Mouse (Mus musculus) embryonic facial prominence, embryonic 12.5 days (tissue): Measurements from ENCODE around the gene Cmtm8. TPM values are rescaled to one million over a fixed set of nuclear protein-coding genes. Genes with fewer than 3 reads are reported as not detected.

Experiments used
- ATAC-seq: fragments of 200-750 bp; cut with Nextera tagmentation; 2 replicates; pipeline ENCODE4 v1.8.0; 2017; ENCODE audit not compliant: insufficient number of reproducible peaks, insufficient read depth, low FRiP score, low TSS enrichment
- H3K27ac ChIP-seq: fragments of 300-500 bp; sonication (generic); 2 replicates; pipeline ENCODE4 v1.5.1; 2016; ENCODE audit warnings: mild to moderate bottlenecking
- H3K27me3 ChIP-seq: fragments of 300-500 bp; sonication (generic); 2 replicates; pipeline ENCODE4 v1.6.1; 2016; ENCODE audit warnings: mild to moderate bottlenecking, moderate library complexity
- H3K36me3 ChIP-seq: fragments of 300-500 bp; sonication (generic); 2 replicates; pipeline ENCODE4 v1.6.1; 2016; ENCODE audit warnings: mild to moderate bottlenecking
- H3K4me1 ChIP-seq: fragments of 300-500 bp; sonication (generic); 2 replicates; pipeline ENCODE4 v1.6.1; 2016
- H3K4me2 ChIP-seq: fragments of 300-500 bp; sonication (generic); replicated peaks from 2 replicates; pipeline ENCODE4 v1.6.1; 2016; ENCODE audit warnings: mild to moderate bottlenecking, moderate library complexity
- H3K4me3 ChIP-seq: fragments of 300-500 bp; sonication (generic); 2 replicates; pipeline ENCODE4 v1.5.1; 2016; ENCODE audit warnings: mild to moderate bottlenecking
- H3K9ac ChIP-seq: fragments of 300-500 bp; sonication (generic); 2 replicates; pipeline ENCODE4 v1.6.1; 2016; ENCODE audit warnings: mild to moderate bottlenecking, moderate library complexity
- H3K9me3 ChIP-seq: fragments of 300-500 bp; sonication (generic); 2 replicates; pipeline ENCODE4 v1.6.1; 2016; ENCODE audit warnings: mild to moderate bottlenecking, moderate library complexity
- WGBS: fragments of 180-500 bp; shearing (Covaris S2); methylation state at CpG from one replicate; pipeline ENCODE4 v1.1.7; 2016; 5-methylcytosine and 5-hydroxymethylcytosine counted together
- polyA plus RNA-seq: library from polyadenylated mRNA; unstranded; fragments of >200 nt; fragmentation: Nextera tagmentation; extraction: Ambion mirVana; gene quantifications from 2 replicates; pipeline ENCODE4 v1.2.1, GENCODE M21; 2016

Gene Cmtm8
- polyA plus RNA-seq, 1 experiment from 2014 or later: 14.2 TPM

DNA sequence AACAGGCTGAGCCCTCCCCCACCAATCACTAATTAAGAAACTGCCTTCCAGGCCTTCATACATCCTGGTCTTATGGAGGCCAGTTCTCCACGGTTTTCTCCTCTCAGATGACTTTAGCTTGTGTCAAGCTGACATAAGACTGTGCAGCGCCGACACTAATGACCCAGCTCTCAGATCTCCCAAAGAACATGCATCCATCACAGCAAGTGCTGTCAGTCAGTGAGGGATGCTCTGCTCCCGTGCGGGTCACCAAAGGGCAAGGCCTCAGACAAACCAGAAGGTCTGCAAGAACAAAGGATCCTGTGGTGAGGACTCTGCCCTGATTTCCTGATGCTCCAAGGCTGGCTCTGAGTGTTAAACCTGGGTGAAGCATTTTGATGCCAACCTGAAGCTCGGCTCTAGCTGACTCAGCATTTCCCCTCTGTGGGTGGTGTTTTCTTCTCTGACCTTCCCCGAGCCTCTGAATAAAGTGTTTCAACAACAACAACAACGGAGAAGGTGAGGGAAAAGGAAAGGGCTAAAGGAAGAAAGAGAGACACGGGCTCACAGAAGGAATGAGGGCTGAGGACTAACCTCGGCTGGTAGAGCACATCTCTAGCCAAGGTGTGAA, 44.4 kb downstream of the Cmtm8 start:
- Histone ChIP-seq H3K9me3 (no peaks in the 10 kb centered on the region), H3K4me3 (no peak overlapping the region), H3K4me2 (no peak overlapping the region), H3K9ac (no peak overlapping the region), H3K27me3 (no peaks in the 10 kb centered on the region), H3K4me1 (peaks cover 27% of the 10 kb centered on the region), H3K27ac (no peak overlapping the region), H3K36me3 (no peaks in the 10 kb centered on the region)
- 38% methylated on average over 10 of the region's 10 CpGs for WGBS
- ATAC-seq: no peak

DNA sequence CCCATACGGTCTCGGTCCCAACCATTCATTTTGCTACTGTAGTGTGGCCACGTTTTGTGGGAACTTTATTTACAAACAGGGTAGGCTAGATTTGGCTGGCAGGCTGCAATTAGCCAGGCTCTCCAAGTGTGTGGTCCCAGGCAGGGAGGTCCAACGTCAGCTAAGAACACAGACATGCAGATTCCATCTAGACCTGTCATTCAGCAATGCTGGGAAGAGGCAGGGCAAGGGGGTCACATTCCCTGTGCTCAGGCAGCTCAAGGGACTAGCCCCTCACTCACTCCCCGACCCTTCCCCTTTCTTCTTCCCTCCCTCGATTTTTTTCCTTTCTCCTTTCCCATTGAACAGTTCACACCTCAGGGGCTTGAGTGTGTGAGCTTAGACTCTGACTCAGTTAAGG, 45.1 kb downstream of the Cmtm8 start:
- Histone ChIP-seq H3K27me3 (no peaks in the 10 kb centered on the region), H3K4me3 (no peak overlapping the region)

DNA sequence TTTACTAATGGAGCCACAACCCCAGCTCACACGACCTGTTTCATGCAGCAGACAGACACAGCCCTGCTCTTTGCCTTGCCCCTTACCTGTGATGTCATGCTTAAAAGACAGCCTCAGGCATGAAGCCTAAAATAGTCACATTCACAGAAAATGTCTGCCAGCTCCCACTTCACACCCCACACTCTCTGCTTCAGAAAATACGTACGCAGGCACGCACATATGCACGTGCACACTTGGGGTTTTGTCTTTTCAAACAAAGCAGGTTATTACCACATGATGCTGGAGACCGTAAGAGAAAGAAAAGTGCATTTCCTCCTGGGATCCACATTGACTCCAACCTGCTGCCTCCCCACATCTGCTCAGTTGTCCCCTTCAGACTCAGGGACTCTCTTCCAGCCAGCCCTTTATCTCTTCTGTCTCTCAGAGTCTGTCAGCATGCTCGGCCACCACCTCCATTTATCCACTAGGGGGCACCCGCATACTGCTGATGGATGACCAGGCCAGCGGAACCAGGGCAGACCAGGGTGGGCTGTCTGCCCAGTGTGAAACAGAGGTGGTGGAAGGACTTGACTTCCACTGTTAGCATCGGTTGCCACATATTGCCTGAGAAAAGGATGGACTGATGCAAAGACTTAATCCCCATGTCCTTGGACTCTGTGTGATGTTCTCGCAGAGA, 46.5 kb downstream of the Cmtm8 start:
- 54% methylated on average over 11 of the region's 11 CpGs for WGBS
- no peaks in the 10 kb centered on the region for H3K36me3 ChIP-seq
- no peak overlapping the region for H3K4me3 ChIP-seq
- H3K4me1 ChIP-seq: peaks cover 27% of the 10 kb centered on the region
- no peak overlapping the region for H3K9ac ChIP-seq
- peak; percentile 64; the same call in 1 of the 2 replicates for ATAC-seq
- no peak overlapping the region for H3K27ac ChIP-seq
- H3K4me2 ChIP-seq: no peak overlapping the region
- no peaks in the 10 kb centered on the region for H3K27me3 ChIP-seq
- H3K9me3 ChIP-seq: no peaks in the 10 kb centered on the region

More for the DNA sequence above, 45.1 kb downstream of the Cmtm8 start:
- Histone ChIP-seq H3K4me2 (no peak overlapping the region), H3K4me1 (peaks cover 27% of the 10 kb centered on the region), H3K27ac (no peak overlapping the region), H3K36me3 (no peaks in the 10 kb centered on the region), H3K9me3 (no peaks in the 10 kb centered on the region), H3K9ac (no peak overlapping the region)
- 28% methylated on average over 6 of the region's 6 CpGs for WGBS
- ATAC-seq: no peak

DNA sequence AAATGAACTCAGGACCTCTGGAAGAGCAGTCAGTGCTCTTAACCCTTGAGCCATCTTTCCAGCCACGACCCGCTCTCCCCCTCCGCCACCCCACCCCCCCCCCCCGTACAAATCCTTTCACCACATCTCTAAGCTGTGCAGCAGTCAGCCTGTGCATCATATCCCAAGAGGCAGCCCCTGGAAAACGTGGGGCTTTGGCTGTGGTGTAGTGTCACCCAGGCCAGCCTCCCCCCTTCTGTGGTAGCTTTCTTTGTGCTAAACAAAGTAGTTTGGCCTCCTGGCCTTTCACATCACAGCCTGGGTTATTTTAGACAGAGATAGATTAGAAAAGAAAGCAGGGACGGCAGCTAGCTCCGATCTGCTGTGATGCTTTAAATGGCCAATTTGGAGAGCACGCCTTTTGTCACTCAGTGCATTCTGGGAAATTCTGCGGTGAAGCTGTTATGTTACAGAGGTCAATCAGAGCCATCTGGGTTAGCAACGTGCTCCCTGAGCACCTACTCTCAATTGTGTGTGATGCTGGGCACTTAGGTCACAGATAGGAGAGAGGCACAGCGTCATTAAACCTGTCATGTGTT, 47.4 kb downstream of the Cmtm8 start:
- no peak for ATAC-seq
- Histone ChIP-seq H3K36me3 (no peaks in the 10 kb centered on the region), H3K4me3 (no peak overlapping the region), H3K27ac (no peak overlapping the region), H3K27me3 (no peaks in the 10 kb centered on the region), H3K4me1 (peaks cover 27% of the 10 kb centered on the region), H3K9me3 (no peaks in the 10 kb centered on the region), H3K4me2 (no peak overlapping the region), H3K9ac (no peak overlapping the region)
- WGBS: 29% methylated on average over 11 of the region's 11 CpGs

DNA sequence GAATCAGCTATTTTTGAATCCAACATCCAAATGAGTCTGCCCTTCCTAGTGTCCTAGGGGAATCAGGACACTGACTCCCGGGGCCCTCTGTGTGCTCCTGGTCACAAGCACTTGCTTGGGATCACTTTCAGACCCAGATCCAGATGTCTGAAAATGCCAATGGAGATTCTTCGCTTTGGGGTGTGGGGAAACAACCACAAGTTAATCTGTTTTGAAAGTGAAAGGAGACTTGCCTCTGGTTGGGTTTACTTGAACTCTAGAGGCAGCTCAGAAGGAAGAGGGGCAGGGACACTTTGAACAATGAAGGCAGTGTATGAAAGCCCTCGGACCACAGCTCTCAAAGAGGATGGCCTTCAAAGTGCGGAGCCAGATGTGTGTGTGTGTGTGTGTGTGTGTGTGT, 49.5 kb downstream of the Cmtm8 start:
- WGBS: 47% methylated on average over 4 of the region's 4 CpGs
- no peak for ATAC-seq
- Histone ChIP-seq H3K4me2 (no peak overlapping the region), H3K27me3 (no peaks in the 10 kb centered on the region), H3K36me3 (no peaks in the 10 kb centered on the region), H3K9ac (no peak overlapping the region), H3K4me3 (no peak overlapping the region), H3K27ac (no peak overlapping the region), H3K9me3 (no peaks in the 10 kb centered on the region), H3K4me1 (peaks cover 23% of the 10 kb centered on the region)

DNA sequence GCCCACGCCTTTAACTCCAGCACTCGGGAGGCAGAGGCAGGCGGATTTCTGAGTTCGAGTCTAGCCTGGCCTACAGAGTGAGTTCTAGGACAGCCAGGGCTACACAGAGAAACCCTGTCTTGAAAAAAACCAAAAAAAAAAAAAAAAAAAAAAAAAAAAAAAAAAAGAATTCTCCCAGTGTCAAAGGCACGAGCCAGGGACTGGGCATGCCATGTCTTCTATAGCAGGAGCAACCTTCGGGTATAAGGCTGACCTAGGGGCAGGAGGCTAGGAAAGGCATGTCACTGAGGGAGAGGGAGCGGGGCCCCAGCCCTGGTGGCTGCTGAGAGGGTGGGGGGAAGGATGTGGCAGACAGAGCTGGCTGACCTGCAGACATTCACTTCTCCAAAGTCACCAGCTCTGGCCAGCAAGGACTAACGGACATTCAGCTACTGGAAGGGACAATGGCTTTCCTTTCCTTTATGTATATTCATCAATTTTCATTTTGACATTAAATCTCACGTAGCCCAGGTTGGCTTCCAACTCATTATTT, 50.1 kb downstream of the Cmtm8 start:
- WGBS: 81% methylated on average over 9 of the region's 9 CpGs
- no peaks in the 10 kb centered on the region for H3K9me3 ChIP-seq
- no peak for ATAC-seq

DNA sequence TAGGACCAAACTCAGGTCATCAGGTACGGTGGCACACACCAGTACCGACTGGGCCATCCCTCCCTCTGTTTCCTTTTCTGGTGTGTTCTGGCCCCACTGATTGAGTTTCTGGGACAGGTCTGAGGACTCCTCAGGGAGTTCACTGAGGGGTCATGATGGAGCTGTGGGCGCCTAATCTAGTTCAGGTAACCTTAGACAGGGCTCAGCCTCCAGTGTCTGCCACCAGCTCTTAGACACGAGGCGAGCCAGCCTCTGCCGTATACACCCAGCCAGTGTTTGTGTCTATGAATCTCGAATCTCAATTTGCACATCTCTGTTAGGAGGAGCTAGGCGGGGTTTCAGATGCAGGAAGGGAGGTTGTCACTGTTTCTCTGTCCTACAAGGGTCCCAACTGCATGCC, 54.0 kb downstream of the Cmtm8 start:
- H3K4me2 ChIP-seq: no peak overlapping the region

More for the DNA sequence above, 50.1 kb downstream of the Cmtm8 start:
- no peaks in the 10 kb centered on the region for H3K36me3 ChIP-seq
- no peak overlapping the region for H3K4me2 ChIP-seq
- H3K9ac ChIP-seq: no peak overlapping the region
- peaks cover 21% of the 10 kb centered on the region; the same call in 1 of the 2 replicates for H3K4me1 ChIP-seq
- H3K4me3 ChIP-seq: no peak overlapping the region
- H3K27me3 ChIP-seq: no peaks in the 10 kb centered on the region
- no peak overlapping the region for H3K27ac ChIP-seq

DNA sequence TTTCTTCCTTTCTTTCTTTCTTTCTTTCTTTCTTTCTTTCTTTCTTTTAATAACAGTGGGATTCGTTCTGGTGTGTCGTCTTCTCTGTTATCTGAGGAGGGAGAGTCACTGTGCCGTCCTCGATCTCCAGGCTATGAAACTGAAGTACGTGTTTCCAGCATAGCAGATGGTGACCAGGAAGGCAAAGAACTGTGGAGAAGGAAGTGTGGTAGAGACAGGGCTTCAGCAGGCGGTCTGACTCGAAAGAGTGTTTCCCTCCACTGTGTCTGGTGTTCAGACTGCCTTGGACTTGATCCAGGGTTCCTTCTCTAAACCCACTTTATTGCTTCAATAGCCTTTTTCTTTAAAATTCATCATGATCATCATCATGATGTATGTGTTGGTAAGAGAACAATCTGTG, 54.4 kb downstream of the Cmtm8 start:
- H3K4me3 ChIP-seq: no peak overlapping the region
- WGBS: 71% methylated on average over 7 of the region's 7 CpGs

More for the DNA sequence above, 54.0 kb downstream of the Cmtm8 start:
- Histone ChIP-seq H3K36me3 (no peaks in the 10 kb centered on the region), H3K4me1 (peaks cover 8% of the 10 kb centered on the region), H3K27ac (no peak overlapping the region), H3K27me3 (no peaks in the 10 kb centered on the region), H3K9ac (no peak overlapping the region), H3K9me3 (no peaks in the 10 kb centered on the region), H3K4me3 (no peak overlapping the region)
- 68% methylated on average over 8 of the region's 8 CpGs for WGBS
- peak; percentile 35; the same call in 1 of the 2 replicates for ATAC-seq

DNA sequence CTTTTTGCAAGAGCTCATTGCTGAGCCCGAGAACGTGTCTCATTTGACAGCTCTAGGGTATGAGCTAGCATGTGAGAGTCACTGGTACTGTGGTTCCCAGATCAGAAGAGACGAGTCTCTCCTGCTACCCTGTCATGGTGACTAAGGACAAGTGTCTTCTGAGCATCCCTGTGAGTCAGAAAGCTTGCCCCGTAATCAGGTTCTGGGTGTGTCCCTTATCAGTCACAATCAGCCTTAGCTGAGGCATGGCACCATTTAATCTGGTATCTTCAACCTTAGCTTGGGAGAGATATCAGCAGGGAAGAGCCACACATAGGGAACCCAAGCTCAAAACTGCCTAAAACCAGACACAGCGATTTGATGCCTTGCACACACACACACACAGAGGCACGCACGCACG, 55.3 kb downstream of the Cmtm8 start:
- Histone ChIP-seq H3K9ac (no peak overlapping the region), H3K27ac (no peak overlapping the region), H3K36me3 (no peaks in the 10 kb centered on the region), H3K4me2 (no peak overlapping the region), H3K9me3 (no peaks in the 10 kb centered on the region), H3K4me3 (no peak overlapping the region), H3K4me1 (peaks cover 8% of the 10 kb centered on the region), H3K27me3 (no peaks in the 10 kb centered on the region)
- 93% methylated on average over 8 of the region's 8 CpGs for WGBS
- ATAC-seq: no peak

More for the DNA sequence above, 54.4 kb downstream of the Cmtm8 start:
- Histone ChIP-seq H3K27me3 (no peaks in the 10 kb centered on the region), H3K36me3 (no peaks in the 10 kb centered on the region), H3K9me3 (no peaks in the 10 kb centered on the region), H3K4me1 (peaks cover 8% of the 10 kb centered on the region), H3K27ac (no peak overlapping the region), H3K4me2 (no peak overlapping the region), H3K9ac (no peak overlapping the region)
- ATAC-seq: no peak

DNA sequence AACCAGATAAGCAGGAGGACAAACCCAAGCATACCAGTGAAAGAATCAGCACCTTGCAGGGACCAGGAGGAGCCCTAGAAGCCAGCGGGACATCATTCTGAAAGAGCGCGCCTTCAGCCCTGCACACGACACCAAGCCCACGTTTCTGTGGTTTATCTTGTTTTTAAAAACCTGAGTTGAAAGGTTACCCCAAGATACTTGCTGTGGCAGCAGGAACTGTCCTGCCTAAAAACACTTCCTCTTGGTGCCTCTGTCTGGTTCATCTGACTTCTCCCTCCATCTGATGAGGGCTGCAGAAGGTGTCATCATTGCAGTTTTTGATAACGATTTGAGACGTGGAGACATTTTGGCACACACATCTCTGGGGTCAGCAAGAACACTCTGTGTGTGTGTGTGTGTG, 56.2 kb downstream of the Cmtm8 start:
- peaks cover 8% of the 10 kb centered on the region for H3K4me1 ChIP-seq
- no peak overlapping the region for H3K9ac ChIP-seq
- H3K9me3 ChIP-seq: no peaks in the 10 kb centered on the region
- no peak overlapping the region for H3K27ac ChIP-seq
- 89% methylated on average over 7 of the region's 7 CpGs for WGBS
- ATAC-seq: no peak
- no peak overlapping the region for H3K4me2 ChIP-seq
- no peaks in the 10 kb centered on the region for H3K36me3 ChIP-seq
- no peak overlapping the region for H3K4me3 ChIP-seq
- no peaks in the 10 kb centered on the region for H3K27me3 ChIP-seq

DNA sequence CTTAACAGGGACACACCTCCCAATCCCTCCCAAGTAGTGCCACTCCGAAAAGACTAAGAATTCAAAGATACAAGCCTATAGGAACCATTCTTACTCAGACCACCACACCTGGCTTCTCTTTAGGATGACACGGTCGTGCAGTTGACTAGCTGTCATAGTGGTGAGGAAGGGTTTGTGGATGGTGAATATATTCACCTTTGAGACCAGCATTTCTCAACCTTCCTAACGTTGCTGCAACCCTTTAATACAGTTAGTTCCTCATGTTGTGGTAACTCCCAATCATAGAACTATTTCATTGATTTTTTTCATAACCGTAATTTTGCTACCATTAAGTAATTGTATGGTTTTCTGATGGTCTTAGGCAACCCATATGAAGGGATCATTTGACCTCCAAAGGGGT, 56.8 kb downstream of the Cmtm8 start:
- Histone ChIP-seq H3K4me1 (peaks cover 8% of the 10 kb centered on the region), H3K27ac (no peak overlapping the region), H3K36me3 (no peaks in the 10 kb centered on the region), H3K4me3 (no peak overlapping the region), H3K27me3 (no peaks in the 10 kb centered on the region), H3K4me2 (no peak overlapping the region), H3K9me3 (no peaks in the 10 kb centered on the region), H3K9ac (no peak overlapping the region)
- ATAC-seq: no peak
- WGBS: 93% methylated on average over 5 of the region's 5 CpGs
